Mouse (Mus musculus) intestine, embryonic 14.5 days (tissue): Measurements from ENCODE around the gene Crebrf. TPM values are rescaled to one million over a fixed set of nuclear protein-coding genes. Genes with fewer than 3 reads are reported as not detected.

Source experiments
- ATAC-seq: fragments of 200-750 bp; cut with Nextera tagmentation; replicated peaks from 2 replicates; pipeline ENCODE4 v1.8.0; 2017; ENCODE audit warnings: low read depth, moderate number of reproducible peaks, moderate TSS enrichment, moderate library complexity; ENCODE audit not compliant: low FRiP score, low TSS enrichment
- DNase-seq: peaks from one replicate; pipeline ENCODE4 v3.0.0-alpha.2; 2018; ENCODE audit warnings: low spot score
- H3K27ac ChIP-seq: fragments of 300-500 bp; sonication (generic); 2 replicates; pipeline ENCODE4 v1.5.1; 2014; ENCODE audit warnings: low read depth, mild to moderate bottlenecking, control low read depth
- H3K27me3 ChIP-seq: fragments of 300-500 bp; sonication (generic); replicated peaks from 2 replicates; pipeline ENCODE4 v1.6.1; 2014; ENCODE audit warnings: low read length, control low read depth; ENCODE audit not compliant: control insufficient read depth, insufficient read depth
- H3K36me3 ChIP-seq: fragments of 300-500 bp; sonication (generic); 2 replicates; pipeline ENCODE4 v1.6.1; 2014; ENCODE audit warnings: low read length, control low read depth; ENCODE audit not compliant: control insufficient read depth, insufficient read depth
- H3K4me1 ChIP-seq: fragments of 300-500 bp; sonication (generic); replicated peaks from 2 replicates; pipeline ENCODE4 v1.6.1; 2014; ENCODE audit warnings: low read length, control low read depth, mixed read lengths; ENCODE audit not compliant: control insufficient read depth, insufficient read depth
- H3K4me2 ChIP-seq: fragments of 300-500 bp; sonication (generic); 2 replicates; pipeline ENCODE4 v1.6.1; 2014; ENCODE audit warnings: low read length
- H3K4me3 ChIP-seq: fragments of 300-500 bp; sonication (generic); 2 replicates; pipeline ENCODE4 v1.5.1; 2014; ENCODE audit warnings: low read depth, low read length, control low read depth, mixed read lengths
- H3K9ac ChIP-seq: fragments of 300-500 bp; sonication (generic); 2 replicates; pipeline ENCODE4 v1.6.1; 2014; ENCODE audit warnings: mild to moderate bottlenecking, low read length
- H3K9me3 ChIP-seq: fragments of 300-500 bp; sonication (generic); 2 replicates; pipeline ENCODE4 v1.6.1; 2016; ENCODE audit warnings: low read length, control low read depth; ENCODE audit not compliant: control insufficient read depth
- WGBS: fragments of 180-500 bp; shearing (Covaris S2); extraction: QIAGEN DNeasy Blood & Tissue Kit; methylation state at CpG from one replicate; pipeline ENCODE4 v1.1.7; 2014; 5-methylcytosine and 5-hydroxymethylcytosine counted together
- polyA plus RNA-seq: library from polyadenylated mRNA; unstranded; fragments of >200 nt; fragmentation: Nextera tagmentation; extraction: Ambion mirVana; gene quantifications from 2 replicates; pipeline ENCODE4 v1.2.1, GENCODE M21; 2014

Gene Crebrf
- polyA plus RNA-seq, 1 experiment from 2014 or later, result 8.5 TPM

DNA sequence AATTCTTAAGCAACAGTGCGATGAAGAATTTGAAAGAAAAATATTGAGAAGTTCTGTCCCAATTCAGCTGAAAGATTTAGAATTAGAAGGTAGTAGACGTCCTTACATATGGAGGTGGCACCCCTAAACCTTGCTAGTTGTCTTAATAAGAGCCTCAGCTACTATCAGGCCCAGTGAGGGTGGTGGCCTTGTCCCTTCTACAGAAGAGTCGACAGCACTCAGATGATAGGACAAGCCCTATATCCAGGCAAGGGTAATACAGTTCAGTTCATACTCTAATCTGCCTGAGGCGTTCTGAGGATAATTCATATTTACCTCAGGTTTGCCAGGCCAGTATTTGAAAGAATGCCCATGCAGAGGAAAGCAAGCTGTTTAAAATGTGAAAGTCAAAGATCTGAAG, 62.6 kb downstream of the Crebrf start:
- WGBS, result 91% methylated on average over 4 of the region's 4 CpGs
- H3K27me3 ChIP-seq, result no peaks in the 10 kb centered on the region
- ATAC-seq (no peak), DNase-seq (no peak)
- H3K4me2 ChIP-seq, result no peak overlapping the region
- peaks cover 5% of the 10 kb centered on the region for H3K4me1 ChIP-seq
- no peak overlapping the region for H3K4me3 ChIP-seq
- no peak overlapping the region for H3K27ac ChIP-seq
- 0 out of 2 replicates have a peak, but pooled peaks cover 3% of the 10 kb centered on the region for H3K36me3 ChIP-seq
- H3K9ac ChIP-seq, result no peak overlapping the region
- no peaks in the 10 kb centered on the region for H3K9me3 ChIP-seq

- no peak overlapping the region for H3K4me2 ChIP-seq
- ATAC-seq (no peak), DNase-seq (no peak)
- 95% methylated on average over 3 of the region's 3 CpGs for WGBS
- peaks cover 7% of the 10 kb centered on the region for H3K36me3 ChIP-seq
- H3K9ac ChIP-seq, result no peak overlapping the region
- peaks cover 5% of the 10 kb centered on the region for H3K4me1 ChIP-seq
- H3K9me3 ChIP-seq, result no peaks in the 10 kb centered on the region
- no peak overlapping the region for H3K27ac ChIP-seq
- no peaks in the 10 kb centered on the region for H3K27me3 ChIP-seq
- H3K4me3 ChIP-seq, result no peak overlapping the region
Observed at GRCm38 (mm10) chr17:26778430-26779100, 63.1 kb downstream of the Crebrf start.

- H3K27me3 ChIP-seq, result no peaks in the 10 kb centered on the region
- 89% methylated on average over 2 of the region's 2 CpGs for WGBS
- no peak for DNase-seq
Observed at GRCm38 (mm10) chr17:26779471-26779870, 64.0 kb downstream of the Crebrf start.

DNA sequence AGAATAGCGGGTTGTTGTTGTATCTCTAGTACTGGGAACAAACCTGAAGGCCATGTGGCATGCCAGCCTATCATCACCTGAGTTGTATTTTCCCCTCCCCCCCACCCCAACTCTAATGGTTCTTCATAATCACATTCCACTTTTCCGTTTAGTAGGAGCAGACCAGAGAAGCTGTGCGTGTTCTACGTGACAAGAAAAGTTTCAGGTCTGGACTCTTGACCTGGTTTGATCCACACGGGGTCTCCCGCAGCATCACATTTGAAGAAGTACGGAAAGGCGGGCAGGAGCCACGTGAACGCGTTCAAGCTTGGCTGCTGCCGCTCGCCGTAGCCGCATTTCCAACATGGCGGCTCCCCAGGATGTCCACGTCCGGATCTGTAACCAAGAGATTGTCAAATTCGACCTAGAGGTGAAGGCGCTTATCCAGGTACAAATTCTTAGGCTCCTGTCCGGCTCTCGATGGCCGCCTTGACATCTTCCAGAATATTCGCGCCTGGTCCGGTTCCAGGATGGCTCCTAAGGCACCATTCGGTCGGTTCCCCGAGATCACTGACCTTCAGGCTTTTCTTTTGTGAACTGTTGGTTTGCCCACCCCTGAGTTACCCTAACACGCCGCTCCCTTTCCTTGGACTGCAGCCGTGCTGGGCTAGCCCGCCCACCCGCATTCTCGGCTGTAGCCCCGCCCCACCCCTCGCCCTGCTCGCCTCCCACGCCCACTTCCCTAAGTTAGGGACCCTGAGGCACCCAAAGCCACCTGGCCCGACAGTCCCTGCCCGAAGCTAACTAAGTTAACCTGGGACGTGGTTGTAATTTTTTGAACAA, 65.5 kb downstream of the Crebrf start, which contains the start of gene Bnip1:
Gene Bnip1, plus strand, starts transcription at position 317 of the 822 bp plus-strand sequence.
- WGBS, result under 1% methylated on average over 42 of the region's 42 CpGs
- peaks cover 26% of the 10 kb centered on the region for H3K36me3 ChIP-seq
- peak; percentile 93 for ATAC-seq
- H3K4me1 ChIP-seq, result peaks cover 5% of the 10 kb centered on the region
- H3K4me3 ChIP-seq, result peak within 1 kb of the TSS; percentile 70
- H3K27me3 ChIP-seq, result no peaks in the 10 kb centered on the region
- peak; percentile 91 for DNase-seq
- H3K4me2 ChIP-seq, result peak within 1 kb of the TSS; percentile 84
- peak within 1 kb of the TSS; percentile 93 for H3K27ac ChIP-seq
- no peaks in the 10 kb centered on the region for H3K9me3 ChIP-seq
- H3K9ac ChIP-seq, result peak within 1 kb of the TSS; percentile 86

More at GRCm38 (mm10) chr17:26779471-26779870, 64.0 kb downstream of the Crebrf start:
- Histone ChIP-seq H3K4me2 (no peak overlapping the region), H3K9ac (no peak overlapping the region), H3K4me3 (no peak overlapping the region), H3K36me3 (peaks cover 16% of the 10 kb centered on the region), H3K27ac (no peak overlapping the region), H3K9me3 (no peaks in the 10 kb centered on the region), H3K4me1 (peaks cover 5% of the 10 kb centered on the region)
- ATAC-seq, result no peak

DNA sequence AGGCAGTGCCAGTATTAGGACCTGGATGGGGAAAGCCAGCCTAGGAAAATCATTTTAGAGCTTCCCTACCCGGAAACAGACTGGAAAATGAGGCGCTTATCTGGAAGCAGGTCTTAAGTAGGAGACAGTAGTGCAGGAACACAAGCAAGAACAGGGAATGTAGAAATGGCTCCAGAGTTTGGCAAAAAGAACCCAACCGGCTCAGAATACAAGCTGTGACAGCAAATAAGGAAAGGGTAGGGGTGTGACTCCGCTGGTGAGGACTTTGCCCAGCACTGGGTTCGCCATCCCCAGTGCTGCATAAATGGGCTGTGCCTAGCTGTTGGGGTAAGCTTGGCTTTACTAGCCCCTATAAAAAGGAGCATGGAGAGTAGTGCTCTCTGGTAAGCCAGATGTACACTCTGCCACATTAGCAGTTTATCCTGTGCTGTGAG, 66.2 kb downstream of the Crebrf start:
- peak; percentile 42 for ATAC-seq
- WGBS, result 14% methylated on average over 5 of the region's 5 CpGs
- Histone ChIP-seq H3K27ac (peak overlapping the region; percentile 93), H3K4me3 (peak overlapping the region; percentile 70), H3K4me1 (peaks cover 5% of the 10 kb centered on the region), H3K9ac (peak overlapping the region; percentile 86), H3K9me3 (no peaks in the 10 kb centered on the region), H3K36me3 (peaks cover 29% of the 10 kb centered on the region), H3K27me3 (no peaks in the 10 kb centered on the region), H3K4me2 (peak overlapping the region; percentile 84)
- DNase-seq, result no peak

GRCm38 (mm10) chr17:26784525-26784924, 69.1 kb downstream of the Crebrf start:
- ATAC-seq (no peak), DNase-seq (no peak)
- Histone ChIP-seq H3K9me3 (no peaks in the 10 kb centered on the region), H3K36me3 (peaks cover 54% of the 10 kb centered on the region), H3K4me2 (no peak overlapping the region), H3K27me3 (no peaks in the 10 kb centered on the region), H3K4me3 (no peak overlapping the region), H3K4me1 (peaks cover 5% of the 10 kb centered on the region), H3K9ac (no peak overlapping the region), H3K27ac (no peak overlapping the region)
- 89% methylated on average over 8 of the region's 8 CpGs for WGBS

- DNase-seq (no peak), ATAC-seq (no peak)
- Histone ChIP-seq H3K27ac (no peak overlapping the region), H3K4me1 (peaks cover 3% of the 10 kb centered on the region), H3K9me3 (no peaks in the 10 kb centered on the region), H3K27me3 (no peaks in the 10 kb centered on the region), H3K9ac (no peak overlapping the region), H3K4me3 (no peak overlapping the region), H3K4me2 (no peak overlapping the region), H3K36me3 (peaks cover 74% of the 10 kb centered on the region)
- WGBS, result 94% methylated on average over 7 of the region's 7 CpGs
Observed at GRCm38 (mm10) chr17:26786586-26786985, 71.1 kb downstream of the Crebrf start.

GRCm38 (mm10) chr17:26788986-26789385, 73.5 kb downstream of the Crebrf start:
- no peak for ATAC-seq
- H3K36me3 ChIP-seq, result peaks cover 81% of the 10 kb centered on the region
- no peak overlapping the region for H3K4me2 ChIP-seq
- no peak for DNase-seq
- H3K27ac ChIP-seq, result no peak overlapping the region
- no peaks in the 10 kb centered on the region for H3K9me3 ChIP-seq
- no peaks in the 10 kb centered on the region for H3K4me1 ChIP-seq
- 91% methylated on average over 8 of the region's 8 CpGs for WGBS
- no peak overlapping the region for H3K4me3 ChIP-seq
- no peaks in the 10 kb centered on the region for H3K27me3 ChIP-seq
- H3K9ac ChIP-seq, result no peak overlapping the region
